Mouse (Mus musculus) CD4-positive helper T cell, adult 2 months (primary cell): ENCODE measurements around the gene Pak6.
"Not testable (repeated sequence)": the region's sequence is repeated elsewhere in the genome, so short reads cannot be mapped to it uniquely, and the experiment has no call there.

Source experiments
- DNase-seq: peaks from one replicate; pipeline ENCODE4 v3.0.0-alpha.2; 2012; ENCODE audit warnings: low read depth, missing footprints, low spot score

The Pak6 gene

GRCm38 (mm10) chr2:118662902-118663803 lies at the start of gene Pak6:
Gene Pak6, plus strand, starts transcription at chr2:118663303.
- peak; percentile 46 for DNase-seq

- DNase-seq, result no peak
Measured at GRCm38 (mm10) chr2:118618013-118618412, 45.1 kb upstream of the Pak6 start.

- DNase-seq, result no peak
Measured at GRCm38 (mm10) chr2:118620101-118620500, 43.0 kb upstream of the Pak6 start.

GRCm38 (mm10) chr2:118620608-118621007 lies 42.5 kb upstream of the Pak6 start:
- DNase-seq, result peak; percentile 82

- DNase-seq, result no peak
Measured at GRCm38 (mm10) chr2:118629276-118629675, 33.8 kb upstream of the Pak6 start.

GRCm38 (mm10) chr2:118633441-118633840 lies 29.7 kb upstream of the Pak6 start:
- DNase-seq, result no peak

GRCm38 (mm10) chr2:118637258-118637657 lies 25.8 kb upstream of the Pak6 start:
- no peak for DNase-seq

GRCm38 (mm10) chr2:118637888-118638526 lies 25.1 kb upstream of the Pak6 start:
- DNase-seq, result peak; percentile 77

- no peak for DNase-seq
Measured at GRCm38 (mm10) chr2:118638686-118639085, 24.4 kb upstream of the Pak6 start.

GRCm38 (mm10) chr2:118641147-118641546 lies 22.0 kb upstream of the Pak6 start:
- DNase-seq, result no peak

GRCm38 (mm10) chr2:118642431-118642830 lies 20.7 kb upstream of the Pak6 start:
- peak; percentile 87 for DNase-seq

- peak; percentile 71 for DNase-seq
Measured at GRCm38 (mm10) chr2:118642942-118643341, 20.2 kb upstream of the Pak6 start.

GRCm38 (mm10) chr2:118646665-118647064 lies 16.4 kb upstream of the Pak6 start:
- no peak for DNase-seq

GRCm38 (mm10) chr2:118650697-118651096 lies 12.4 kb upstream of the Pak6 start:
- DNase-seq, result not testable (repeated sequence)

GRCm38 (mm10) chr2:118656688-118657281 lies 6.3 kb upstream of the Pak6 start:
- DNase-seq, result no peak

- no peak for DNase-seq
Measured at GRCm38 (mm10) chr2:118658457-118658856, 4.6 kb upstream of the Pak6 start.

- no peak for DNase-seq
Measured at GRCm38 (mm10) chr2:118659077-118659476, 4.0 kb upstream of the Pak6 start.

GRCm38 (mm10) chr2:118659493-118659892 lies 3.6 kb upstream of the Pak6 start:
- DNase-seq, result no peak

- DNase-seq, result peak; percentile 51
Measured at GRCm38 (mm10) chr2:118659998-118660452, 3.1 kb upstream of the Pak6 start.

GRCm38 (mm10) chr2:118661891-118662290 lies 1.2 kb upstream of the Pak6 start:
- no peak for DNase-seq

- no peak for DNase-seq
Measured at GRCm38 (mm10) chr2:118663804-118664766, 982 bp downstream of the Pak6 start.
